Mouse (Mus musculus) embryonic fibroblast, embryonic 13.5 days (primary cell): ENCODE data around the gene Pnma1.

Source experiments
- CTCF ChIP-seq: IDR thresholded peaks from 2 replicates; pipeline ENCODE4 v1.5.1; 2011; ENCODE audit warnings: mild to moderate bottlenecking, control low read depth, low read length, moderate library complexity, borderline replicate concordance; ENCODE audit not compliant: insufficient read depth
- POLR2A ChIP-seq: IDR thresholded peaks from 2 replicates; pipeline ENCODE4 v1.6.1; 2011; ENCODE audit warnings: low read depth, mild to moderate bottlenecking, control low read depth, low read length, moderate library complexity

DNA sequence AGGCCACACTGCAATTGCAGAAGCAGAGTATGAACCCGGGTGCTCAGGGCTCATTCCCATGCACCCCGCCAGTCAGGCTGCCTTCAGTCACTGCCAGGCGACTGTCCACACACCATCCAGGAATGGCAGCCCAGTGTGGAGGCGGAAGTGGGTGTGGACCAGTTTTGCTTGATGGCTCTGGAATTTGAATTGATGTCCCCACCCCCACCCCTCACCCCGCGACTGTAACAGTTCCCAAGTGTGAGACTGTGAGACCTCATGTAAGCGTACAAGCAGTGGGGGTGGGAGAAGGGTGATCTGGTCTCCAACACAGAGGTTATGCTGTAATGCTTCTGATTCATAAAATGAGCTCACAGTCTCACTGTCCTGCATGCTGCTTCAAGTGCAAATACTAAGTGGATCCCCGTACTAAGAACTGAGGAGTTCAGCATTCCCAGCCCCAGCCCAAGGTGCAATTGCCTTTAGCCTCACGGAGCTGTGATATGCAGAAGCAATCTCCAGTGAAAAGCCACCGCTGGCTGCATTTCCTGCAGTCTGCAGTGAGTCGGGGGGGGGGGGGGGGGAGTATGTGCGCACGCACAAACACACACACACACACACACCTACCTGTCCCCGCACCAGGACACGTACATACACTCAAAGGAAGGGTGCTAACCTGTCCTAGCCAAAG, 42.0 kb upstream of the Pnma1 start:
- no peak for TF ChIP-seq POLR2A
- no peak for TF ChIP-seq CTCF
